Mouse (Mus musculus): ENCODE results near the gene Ube4a. TPM values are rescaled to one million over a fixed set of nuclear protein-coding genes. Genes with fewer than 3 reads are reported as not detected.

The Ube4a gene
- polyA plus RNA-seq, 1 experiment from 2014 or later = 33.5 TPM

GRCm38 (mm10) chr9:44874198-44874597 lies 91.2 kb downstream of the Ube4a start:
- Histone ChIP-seq H3K4me1 (ENCODE audit: control insufficient read depth, insufficient read depth, low read length) (peaks cover 61% of the 10 kb centered on the region), H3K36me3 (ENCODE audit: control insufficient read depth, insufficient read depth, low read length) (no peaks in the 10 kb centered on the region), H3K9ac (ENCODE audit: low read depth, low read length) (no peak overlapping the region), H3K4me2 (ENCODE audit: low read length) (no peak overlapping the region), H3K27ac (ENCODE audit: low read length) (no peak overlapping the region), H3K27me3 (ENCODE audit: control insufficient read depth, insufficient read depth, low read depth, low read length) (no peaks in the 10 kb centered on the region), H3K9me3 (replicated peaks; ENCODE audit: control insufficient read depth, low read length, poor library complexity, severe bottlenecking) (no peaks in the 10 kb centered on the region), H3K4me3 (ENCODE audit: low read depth, low read length) (no peak overlapping the region)
- ATAC-seq = no peak

GRCm38 (mm10) chr9:44873665-44874064 lies 91.7 kb downstream of the Ube4a start:
- Histone ChIP-seq H3K4me1 (ENCODE audit: control insufficient read depth, insufficient read depth, low read length) (peaks cover 56% of the 10 kb centered on the region), H3K27me3 (ENCODE audit: control insufficient read depth, insufficient read depth, low read depth, low read length) (no peaks in the 10 kb centered on the region), H3K9ac (ENCODE audit: low read depth, low read length) (no peak overlapping the region), H3K9me3 (replicated peaks; ENCODE audit: control insufficient read depth, low read length, poor library complexity, severe bottlenecking) (no peaks in the 10 kb centered on the region), H3K4me2 (ENCODE audit: low read length) (no peak overlapping the region), H3K27ac (ENCODE audit: low read length) (no peak overlapping the region), H3K36me3 (ENCODE audit: control insufficient read depth, insufficient read depth, low read length) (no peaks in the 10 kb centered on the region), H3K4me3 (ENCODE audit: low read depth, low read length) (no peak overlapping the region)
- WGBS = 75% methylated on average over 5 of the region's 5 CpGs
- ATAC-seq = no peak

Other genes starting within 250 kb of the Ube4a start
- gene Phldb1, start 230.4 kb downstream of the Ube4a start, polyA plus RNA-seq (2015; fragmentation: Nextera tagmentation; extraction: Ambion mirVana) = 48.1 and 51.7 TPM in 2 replicates
- gene Arcn1, start 197.8 kb downstream of the Ube4a start, polyA plus RNA-seq (2015; fragmentation: Nextera tagmentation; extraction: Ambion mirVana) = 140 and 146 TPM in 2 replicates
- 188 and 193 TPM in 2 replicates for gene Ift46, start 197.7 kb downstream of the Ube4a start, polyA plus RNA-seq (2015; fragmentation: Nextera tagmentation; extraction: Ambion mirVana)
- gene Tmem25, start 166.3 kb downstream of the Ube4a start, polyA plus RNA-seq (2015; fragmentation: Nextera tagmentation; extraction: Ambion mirVana) = 16.0 and 19.8 TPM in 2 replicates
- gene Ttc36, start 162.5 kb downstream of the Ube4a start, polyA plus RNA-seq (2015; fragmentation: Nextera tagmentation; extraction: Ambion mirVana) = 0.25 TPM in 1 of 2 replicates, not detected in the other
- gene Kmt2a, start 84.3 kb downstream of the Ube4a start, polyA plus RNA-seq (2015; fragmentation: Nextera tagmentation; extraction: Ambion mirVana) = 14.1 and 22.3 TPM in 2 replicates
- gene Atp5l, start 44.9 kb downstream of the Ube4a start, polyA plus RNA-seq (2015; fragmentation: Nextera tagmentation; extraction: Ambion mirVana) = 651 and 716 TPM in 2 replicates
- not detected in 2 replicates for gene Cd3g, start 14.8 kb upstream of the Ube4a start, polyA plus RNA-seq (2015; fragmentation: Nextera tagmentation; extraction: Ambion mirVana)
- not detected in 2 replicates for gene Cd3d, start 16.2 kb upstream of the Ube4a start, polyA plus RNA-seq (2015; fragmentation: Nextera tagmentation; extraction: Ambion mirVana)
- gene Cd3e, start 44.0 kb upstream of the Ube4a start, polyA plus RNA-seq (2015; fragmentation: Nextera tagmentation; extraction: Ambion mirVana) = 0.07 TPM in 1 of 2 replicates, not detected in the other
- 1.4 TPM in 2 replicates for gene Mpzl2, start 74.2 kb upstream of the Ube4a start, polyA plus RNA-seq (2015; fragmentation: Nextera tagmentation; extraction: Ambion mirVana)
- 0.75 and 1.2 TPM in 2 replicates for gene Mpzl3, start 89.6 kb upstream of the Ube4a start, polyA plus RNA-seq (2015; fragmentation: Nextera tagmentation; extraction: Ambion mirVana)
- gene Jaml, start 113.6 kb upstream of the Ube4a start, polyA plus RNA-seq (2015; fragmentation: Nextera tagmentation; extraction: Ambion mirVana) = 0.29 and 0.32 TPM in 2 replicates
- 10.0 and 11.3 TPM in 2 replicates for gene Scn2b, start 152.2 kb upstream of the Ube4a start, polyA plus RNA-seq (2015; fragmentation: Nextera tagmentation; extraction: Ambion mirVana)
- 0.28 and 0.31 TPM in 2 replicates for gene Scn4b, start 172.8 kb upstream of the Ube4a start, polyA plus RNA-seq (2015; fragmentation: Nextera tagmentation; extraction: Ambion mirVana)
- 0.12 and 0.18 TPM in 2 replicates for gene BC049352, start 216.4 kb upstream of the Ube4a start, polyA plus RNA-seq (2015; fragmentation: Nextera tagmentation; extraction: Ambion mirVana)
- not detected in 2 replicates for gene Tmprss4, start 238.5 kb upstream of the Ube4a start, polyA plus RNA-seq (2015; fragmentation: Nextera tagmentation; extraction: Ambion mirVana)

Data from midbrain, embryonic 16.5 days (tissue).